Mouse (Mus musculus): ENCODE measurements around the gene Itch.

GRCm38 (mm10) chr2:155207419-155207818, 74.1 kb downstream of the Itch start:
- TF ChIP-seq POLR2A (IDR thresholded peaks at IDR 0.05; ENCODE audit: borderline replicate concordance, extremely low read depth, insufficient read depth, insufficient read length, poor library complexity, severe bottlenecking): no peak
- TF ChIP-seq CTCF (IDR thresholded peaks at IDR 0.05; ENCODE audit: borderline replicate concordance, extremely low read depth, insufficient read depth, insufficient read length): peak; percentile 62; the same call in 1 of the 2 replicates
